Comparison of ENCODE assay signal across 22 mouse cellular contexts in the genomic region with DNA sequence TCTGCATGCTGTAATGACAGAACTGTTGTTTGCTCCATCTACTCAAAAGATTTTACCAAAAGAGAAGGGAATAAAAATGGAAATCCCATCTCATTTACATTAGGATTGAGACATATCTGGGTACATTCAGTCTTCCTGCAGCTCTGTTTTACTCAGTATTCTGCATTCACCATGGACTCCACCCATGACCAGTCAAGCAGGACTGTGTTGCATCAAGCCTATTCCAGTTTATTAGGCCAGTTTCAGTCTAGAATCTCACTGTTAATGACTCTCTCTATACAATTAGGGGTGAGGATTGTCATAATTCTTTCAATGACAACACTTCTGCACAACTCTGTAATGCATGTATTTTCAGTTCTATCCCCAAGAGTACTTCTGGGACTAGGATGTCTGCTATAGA. TPM values are rescaled to one million over a fixed set of nuclear protein-coding genes. Genes with fewer than 3 reads are reported as not detected.
DNase-seq lines count a peak whose midpoint lies in the region; ATAC-seq and TF ChIP-seq lines count a peak whose summit lies in the region.
"Had no signal": no experiment of that assay in that cellular context is flagged by ENCODE, and none has a peak within 500 bp of the region (broad histone marks: within the 10 kb centered on the region; RNA-seq: fewer than 3 reads in every experiment).

No protein-coding gene starts in this region.

- in situ Hi-C loops in Patski (cut with MboI; ENCODE audit: low pct_unique_long_range_greater_than_20kb): loop anchor here (10.0 kb wide), 2 partner anchors 111 to 251 kb away; no protein-coding TSS in a partner anchor

- H3K27me3 ChIP-seq in kidney, embryonic 15.5 days: peaks cover 20% of the 10 kb centered on the region
- H3K27me3 ChIP-seq in MEL (ENCODE audit: control insufficient read depth in 1 of 2, insufficient read depth in 2 of 2, low read length in 2 of 2): no peaks in the 10 kb centered on the region
- H3K27me3 ChIP-seq in Patski: no peaks in the 10 kb centered on the region

- peak; percentile 69; the same call in 1 of the 2 replicates for ATAC-seq in kidney, embryonic 15.5 days (replicated peaks; ENCODE audit: low FRiP score)
- ATAC-seq in Patski: peak; percentile 57
- ATAC-seq: forebrain, embryonic 14.5 days; forebrain, embryonic 16.5 days had no signal

- no peak overlapping the region for H3K27ac ChIP-seq in kidney, embryonic 15.5 days
- H3K27ac ChIP-seq in MEL (ENCODE audit: control insufficient read depth, low read depth, low read length): no peak overlapping the region
- H3K27ac ChIP-seq: embryonic facial prominence, embryonic 13.5 days; embryonic facial prominence, embryonic 15.5 days; forebrain, embryonic 10.5 days; forebrain, embryonic 12.5 days had no signal

- TF ChIP-seq CTCF in MEL (IDR thresholded peaks at IDR 0.05 in 2 of 3, conservative IDR thresholded peaks at IDR 0.05 in 1 of 3; ENCODE audit: control insufficient read depth in 1 of 3, insufficient read depth in 1 of 3, low read depth in 2 of 3, low read length in 3 of 3, poor library complexity in 1 of 3, severe bottlenecking in 1 of 3) (no peak), Patski (IDR thresholded peaks at IDR 0.05) (no peak)

- no peak overlapping the region for H3K4me3 ChIP-seq in kidney, embryonic 15.5 days (replicated peaks)
- H3K4me3 ChIP-seq in MEL (ENCODE audit: control insufficient read depth in 1 of 2, insufficient read depth in 1 of 2, low read depth in 2 of 2, low read length in 2 of 2): no peak overlapping the region
- H3K4me3 ChIP-seq: embryonic facial prominence, embryonic 13.5 days; embryonic facial prominence, embryonic 15.5 days; erythroblast, embryonic 14.5 days; forebrain, embryonic 10.5 days; forebrain, embryonic 12.5 days had no signal

- no peaks in the 10 kb centered on the region for H3K9me3 ChIP-seq in kidney, embryonic 15.5 days (replicated peaks)
- H3K9me3 ChIP-seq in MEL (replicated peaks; ENCODE audit: insufficient read depth, low read length): no peaks in the 10 kb centered on the region
- H3K9me3 ChIP-seq: embryonic facial prominence, embryonic 13.5 days; embryonic facial prominence, embryonic 15.5 days; forebrain, embryonic 10.5 days; forebrain, embryonic 12.5 days had no signal

- TF ChIP-seq EP300 in MEL (IDR thresholded peaks at IDR 0.05; ENCODE audit: low read depth in 1 of 2, low read length in 2 of 2): no peak

- no peaks in the 10 kb centered on the region for H3K4me1 ChIP-seq in kidney, embryonic 15.5 days
- H3K4me1 ChIP-seq in MEL (ENCODE audit: control insufficient read depth in 1 of 2, insufficient read depth in 2 of 2, low read length in 2 of 2): peaks cover 2 to 7% of the 10 kb centered on the region in 2 experiments; a peak in 3 of 4 replicates
- H3K4me1 ChIP-seq: embryonic facial prominence, embryonic 13.5 days; embryonic facial prominence, embryonic 15.5 days; forebrain, embryonic 10.5 days; forebrain, embryonic 12.5 days had no signal

- POLR2A ChIA-PET in Patski (lab: Charles Lee): interaction anchor here (0.5 kb wide), 1 partner anchor 16 kb away, joined by 3 read pairs; no protein-coding TSS in a partner anchor

- CTCF ChIA-PET in Patski (lab: Charles Lee): interaction anchor here (1.3 to 1.6 kb wide), 3 partner anchors 138 to 242 kb away, joined by 3 to 5 read pairs (median 3); no protein-coding TSS in a partner anchor

- DNase-seq in kidney, adult 8-10 months: no peak
- DNase-seq in MEL (ENCODE audit: low read depth, low spot score) (peak; percentile 45), Patski (ENCODE audit: low read depth, low spot score) (no peak)
- DNase-seq in natural killer cell, adult 2 months (ENCODE audit: low spot score in 2 of 2): no peak
- DNase-seq: adrenal gland, adult 2 months; adrenal gland, postnatal 10 days; adrenal gland, postnatal 25 days; cerebellum, adult 11 months; cerebellum, adult 18-20 months; cerebellum, adult 8-10 months; cerebellum, adult 9-11 months; cerebellum, postnatal 14 days; cerebellum, postnatal 36 days; embryo, embryonic 11 days had no signal

- no peak overlapping the region for H3K4me2 ChIP-seq in kidney, embryonic 15.5 days
- H3K4me2 ChIP-seq: embryonic facial prominence, embryonic 13.5 days; embryonic facial prominence, embryonic 15.5 days; forebrain, embryonic 12.5 days had no signal

- no peaks in the 10 kb centered on the region for H3K36me3 ChIP-seq in kidney, embryonic 15.5 days
- H3K36me3 ChIP-seq in MEL (ENCODE audit: control insufficient read depth in 1 of 2, insufficient read depth in 2 of 2, low read length in 2 of 2): peaks cover 0 to 19% of the 10 kb centered on the region in 2 experiments; a peak in 2 of 4 replicates
- H3K36me3 ChIP-seq: embryonic facial prominence, embryonic 13.5 days; embryonic facial prominence, embryonic 15.5 days; forebrain, embryonic 10.5 days; forebrain, embryonic 12.5 days had no signal

- H3K9ac ChIP-seq in kidney, embryonic 15.5 days: no peak overlapping the region
- H3K9ac ChIP-seq in MEL (ENCODE audit: control insufficient read depth, low read depth, low read length, poor library complexity, severe bottlenecking): no peak overlapping the region
- H3K9ac ChIP-seq: embryonic facial prominence, embryonic 13.5 days; embryonic facial prominence, embryonic 15.5 days; forebrain, embryonic 12.5 days had no signal

- TF ChIP-seq RAD21 in MEL (IDR thresholded peaks at IDR 0.05; ENCODE audit: low read depth, low read length): no peak

- TF ChIP-seq POLR2A in MEL (IDR thresholded peaks at IDR 0.05; ENCODE audit: control insufficient read depth in 1 of 2, insufficient read depth in 1 of 2, low read depth in 1 of 2, low read length in 2 of 2, poor library complexity in 1 of 2): no peak

- no peaks in the 10 kb centered on the region for H3K79me2 ChIP-seq in MEL (ENCODE audit: control insufficient read depth, insufficient read depth, low read length, poor library complexity)

TF ChIP-seq in MEL, 35 proteins besides CTCF, POLR2A, EP300 and RAD21:
- TF ChIP-seq CHD1 (IDR thresholded peaks at IDR 0.05; ENCODE audit: low read depth, low read length) (no peak), MAFK (IDR thresholded peaks at IDR 0.05; ENCODE audit: borderline replicate concordance, low read depth, low read length) (no peak), POLR2AphosphoS2 (IDR thresholded peaks at IDR 0.05; ENCODE audit: low read length) (peak; percentile 63), SMC3 (IDR thresholded peaks at IDR 0.05; ENCODE audit: low read depth, low read length) (0 out of 2 replicates have a peak, but pooled peaks have one; percentile 2), MYB (IDR thresholded peaks at IDR 0.05; ENCODE audit: low read depth, low read length) (no peak), MEF2A (IDR thresholded peaks at IDR 0.05; ENCODE audit: extremely low read depth, insufficient replicate concordance, low read depth, low read length, poor library complexity, severe bottlenecking) (no peak)
TF ChIP-seq in MEL: peak in this region for 2.

RNA-seq across cellular contexts. Expression of a gene that starts 6.8 kb away (rescaled TPM):
- polyA plus RNA-seq in kidney, embryonic 15.5 days (2015; fragmentation: Nextera tagmentation; extraction: Ambion mirVana): 1.4 and 1.6 TPM in 2 replicates
- 0.69 and 0.82 TPM in 2 replicates for total RNA-seq in MEL (2012; rRNA removed)
- polyA plus RNA-seq in MEL (2012; ENCODE audit: insufficient read depth in 1 of 2, insufficient read length in 2 of 2, low read depth in 1 of 2, low replicate concordance in 2 of 2, missing spikeins in 1 of 2): 1 to 10 TPM in 1 of 2 experiments, not detected in 1; 2.0 TPM
- 23.2 TPM for polyA plus RNA-seq in Patski (2021)
